Mouse (Mus musculus): ENCODE data around the gene Clec18a.
"Not testable (repeated sequence)": the region's sequence is repeated elsewhere in the genome, so short reads cannot be mapped to it uniquely, and the experiment has no call there.

Clec18a gene

DNA sequence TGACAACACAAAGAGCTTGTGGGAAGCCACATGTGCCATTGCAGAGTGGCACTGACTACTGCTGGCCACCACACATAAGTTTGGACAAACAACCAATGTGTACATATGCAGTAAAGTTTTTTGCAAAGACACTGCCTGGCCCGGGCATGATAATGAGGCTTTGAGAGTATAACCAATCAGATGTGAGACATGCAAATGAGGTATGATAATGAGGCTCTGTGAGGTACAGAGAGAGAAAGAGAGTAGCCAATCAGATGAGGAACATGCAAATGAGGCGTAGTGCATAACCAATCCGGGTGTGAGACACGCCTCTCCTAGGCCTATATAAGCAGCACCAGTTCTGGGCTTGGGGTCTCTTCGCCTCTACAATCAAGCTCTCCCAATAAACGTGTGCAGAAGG lies at the start of gene Clec18a:
TSS of gene Clec18a (minus strand) at position 101 of the 400 bp plus-strand sequence.
- not testable (repeated sequence) for DNase-seq (ENCODE audit: low read depth, low spot score)

DNA sequence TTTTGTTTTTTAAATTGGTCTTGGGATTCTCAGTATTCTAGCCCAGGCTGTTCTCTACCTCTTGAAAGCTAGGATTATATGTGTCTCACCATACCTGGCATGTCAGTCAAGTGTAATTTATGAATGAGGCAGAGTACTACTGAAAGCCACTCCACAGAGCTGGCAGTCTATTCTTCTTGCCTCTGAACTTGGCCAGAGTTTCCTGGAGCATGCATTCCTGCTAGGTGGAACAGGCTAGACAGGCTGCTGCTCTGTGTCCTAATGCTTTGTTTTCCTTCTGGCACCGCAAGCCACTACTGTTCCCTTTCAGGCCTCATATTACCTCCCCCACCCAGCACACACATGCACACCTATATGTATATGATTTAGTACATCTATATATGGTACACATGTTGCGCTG lies 38.5 kb upstream of the Clec18a start:
- no peak for DNase-seq (ENCODE audit: low read depth, low spot score)

DNA sequence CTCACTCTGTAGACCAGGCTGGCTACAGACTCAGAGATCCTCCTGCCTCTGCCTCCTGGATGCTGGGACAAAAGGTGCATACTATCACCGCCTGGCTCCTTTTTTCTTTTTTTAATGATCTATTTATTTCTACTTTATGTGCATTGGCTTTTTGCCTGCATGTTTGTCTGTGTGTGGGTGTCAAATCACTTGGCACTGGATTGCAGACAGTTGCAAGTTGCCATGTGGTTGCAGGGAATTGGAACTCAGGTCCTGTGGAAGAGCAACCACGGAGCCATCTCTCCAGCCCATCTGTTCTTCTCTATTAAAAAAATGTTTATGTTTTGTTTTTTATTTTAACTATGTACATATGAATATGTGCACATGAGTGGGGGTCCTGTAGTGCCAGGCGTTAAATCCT lies 27.3 kb upstream of the Clec18a start:
- DNase-seq (ENCODE audit: low read depth, low spot score), result no peak

DNA sequence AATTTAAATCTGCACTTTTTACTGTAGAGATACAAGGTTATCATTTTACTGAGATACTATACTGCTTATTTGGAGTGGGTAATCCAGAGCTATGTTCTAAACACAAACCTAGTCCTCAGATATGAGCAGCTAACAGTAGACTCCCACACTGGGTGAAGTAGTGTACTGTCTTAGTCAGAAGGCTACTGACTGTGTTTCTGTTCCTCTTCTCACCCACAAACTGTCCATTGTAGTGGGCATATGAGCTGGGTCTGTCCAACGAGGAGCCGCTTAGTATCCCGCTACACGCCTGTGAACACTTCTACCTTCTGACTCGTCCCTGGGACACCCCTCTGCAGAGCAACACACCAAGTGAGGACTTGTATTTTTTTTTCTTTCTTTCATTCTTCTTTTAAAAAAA lies 22.7 kb upstream of the Clec18a start:
- no peak for DNase-seq (ENCODE audit: low read depth, low spot score)

DNA sequence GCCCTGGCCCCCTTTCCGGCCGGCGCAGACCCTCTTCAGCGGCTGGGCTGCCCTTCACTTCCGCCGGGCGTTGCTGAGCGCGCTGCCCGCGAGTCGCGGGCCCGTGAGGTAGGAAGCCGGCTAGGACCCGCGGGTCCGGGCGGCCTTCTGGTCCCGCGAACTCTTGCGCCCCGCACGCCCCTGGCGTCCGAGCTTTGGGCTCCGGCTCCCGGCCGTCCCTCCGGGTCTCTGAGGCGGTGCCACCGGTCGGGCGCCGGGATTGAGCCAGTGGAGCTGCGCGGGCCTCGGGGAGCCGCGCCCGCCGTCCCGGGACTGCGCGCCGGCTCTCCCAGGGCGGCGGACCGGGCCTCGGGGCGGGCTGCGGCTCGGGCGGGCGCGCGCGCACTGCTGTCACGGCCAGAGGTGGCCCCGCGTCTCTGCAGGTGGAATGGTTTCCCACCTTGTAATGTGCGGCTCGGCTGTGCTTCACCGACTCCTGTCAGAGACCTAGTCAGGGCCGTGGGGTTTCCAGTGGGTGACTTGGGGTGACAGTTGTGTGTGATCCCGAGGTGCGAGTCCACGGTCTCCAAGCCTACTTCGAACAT lies 2.6 kb upstream of the Clec18a start:
- DNase-seq (ENCODE audit: low read depth, low spot score), result not testable (repeated sequence)

DNA sequence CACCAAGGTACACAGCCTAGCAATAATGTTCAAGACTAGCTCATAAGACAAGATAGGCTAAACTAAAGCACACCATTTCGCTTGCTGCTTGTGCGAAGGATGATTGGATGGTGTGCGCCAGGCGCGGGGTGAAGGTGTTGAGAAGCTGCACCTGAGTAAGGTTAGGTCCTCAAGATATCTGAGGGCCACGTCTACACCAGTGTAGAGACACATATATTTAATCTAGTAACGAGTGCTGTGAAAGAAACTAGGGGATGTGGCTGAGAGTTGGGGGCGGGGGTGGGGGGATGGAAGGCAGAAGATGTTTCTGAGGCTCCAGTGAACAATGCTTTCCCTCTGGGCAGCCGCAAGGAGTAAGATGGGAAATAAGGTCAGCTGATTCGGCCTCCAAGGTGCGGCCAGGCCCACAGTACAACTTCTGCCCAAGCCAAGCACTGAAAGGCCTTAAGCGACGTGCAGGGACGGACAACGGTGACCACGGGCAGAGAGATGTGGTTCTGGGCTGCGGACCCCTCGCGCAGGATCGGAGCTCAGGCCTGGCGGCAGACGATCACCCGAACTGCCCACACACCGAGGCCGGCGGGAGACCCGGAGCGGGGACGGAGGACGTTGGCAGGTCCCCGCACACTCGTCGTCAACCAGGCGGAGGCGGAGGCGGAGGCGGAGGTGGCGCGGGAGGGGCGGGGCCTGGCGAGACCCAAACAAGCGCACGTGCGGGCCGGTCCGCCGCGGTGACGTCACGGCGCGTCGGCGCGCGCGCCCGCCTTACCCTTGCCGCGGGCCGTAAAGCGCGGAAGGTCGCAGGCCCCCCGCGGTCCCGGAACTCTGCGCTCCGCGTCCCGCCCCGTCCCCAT lies 1.9 kb upstream of the Clec18a start, which contains the start of gene Pdpr:
TSS of gene Pdpr (plus strand) at position 766 of the 854 bp plus-strand sequence.
- peak; percentile 85 for DNase-seq (ENCODE audit: low read depth, low spot score)

DNA sequence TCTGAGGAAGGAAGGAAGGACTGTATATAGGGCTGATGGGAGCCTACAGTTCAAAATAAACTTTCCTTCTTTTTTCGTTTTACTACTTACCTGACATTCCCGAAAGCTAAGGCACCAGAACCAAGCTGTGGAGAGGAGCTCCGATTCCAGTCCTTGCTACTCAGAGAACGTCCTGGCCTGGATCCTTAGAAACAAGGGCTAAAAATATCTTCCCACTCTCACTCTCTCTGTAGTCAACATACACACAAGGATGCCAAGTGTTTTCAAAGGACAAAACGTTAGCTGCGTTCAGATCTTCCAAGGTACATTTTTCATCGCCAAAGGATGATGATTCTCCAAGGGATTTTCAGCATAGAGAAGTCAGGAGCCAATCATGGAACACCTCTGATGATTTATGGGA lies 520 bp downstream of the Clec18a start:
- DNase-seq (ENCODE audit: low read depth, low spot score), result no peak

DNA sequence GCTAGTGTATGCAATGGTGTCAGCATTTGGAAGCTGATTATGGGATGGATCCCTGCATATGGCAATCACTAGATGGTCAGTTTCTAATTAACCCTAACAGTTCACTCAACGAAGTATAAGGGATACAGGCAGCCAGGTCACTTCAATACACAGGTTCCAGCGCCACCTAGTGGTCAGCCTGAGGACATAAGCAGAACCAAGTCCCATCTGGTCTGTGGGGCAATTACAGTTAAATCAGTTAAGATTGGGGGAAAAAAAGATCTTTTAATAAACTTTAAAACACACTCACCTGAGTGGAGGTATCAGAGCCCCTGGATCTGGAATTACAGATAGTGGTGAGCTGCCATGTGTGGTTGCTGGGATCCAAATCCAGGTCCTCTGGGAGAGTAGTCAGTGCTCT lies 2.1 kb downstream of the Clec18a start:
- peak; percentile 54 for DNase-seq (ENCODE audit: low read depth, low spot score)

DNA sequence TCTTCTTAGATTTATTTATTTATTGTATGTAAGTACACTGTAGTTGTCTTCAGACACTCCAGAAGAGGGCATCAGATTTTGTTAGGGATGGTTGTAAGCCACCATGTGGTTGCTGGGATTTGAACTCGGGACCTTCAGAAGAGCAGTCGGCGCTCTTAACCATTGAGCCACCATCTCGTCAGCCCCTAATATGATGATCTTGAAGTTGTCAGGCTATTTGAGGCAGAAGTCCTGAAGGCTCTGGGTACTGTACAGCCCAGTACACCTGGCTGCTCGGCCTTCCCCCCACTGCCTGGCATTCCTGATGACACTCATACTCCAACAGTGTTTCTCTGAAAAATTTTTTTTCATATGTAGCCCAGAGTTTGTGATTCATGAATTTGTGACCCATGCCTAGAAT lies 8.3 kb downstream of the Clec18a start:
- DNase-seq (ENCODE audit: low read depth, low spot score), result not testable (repeated sequence)

DNA sequence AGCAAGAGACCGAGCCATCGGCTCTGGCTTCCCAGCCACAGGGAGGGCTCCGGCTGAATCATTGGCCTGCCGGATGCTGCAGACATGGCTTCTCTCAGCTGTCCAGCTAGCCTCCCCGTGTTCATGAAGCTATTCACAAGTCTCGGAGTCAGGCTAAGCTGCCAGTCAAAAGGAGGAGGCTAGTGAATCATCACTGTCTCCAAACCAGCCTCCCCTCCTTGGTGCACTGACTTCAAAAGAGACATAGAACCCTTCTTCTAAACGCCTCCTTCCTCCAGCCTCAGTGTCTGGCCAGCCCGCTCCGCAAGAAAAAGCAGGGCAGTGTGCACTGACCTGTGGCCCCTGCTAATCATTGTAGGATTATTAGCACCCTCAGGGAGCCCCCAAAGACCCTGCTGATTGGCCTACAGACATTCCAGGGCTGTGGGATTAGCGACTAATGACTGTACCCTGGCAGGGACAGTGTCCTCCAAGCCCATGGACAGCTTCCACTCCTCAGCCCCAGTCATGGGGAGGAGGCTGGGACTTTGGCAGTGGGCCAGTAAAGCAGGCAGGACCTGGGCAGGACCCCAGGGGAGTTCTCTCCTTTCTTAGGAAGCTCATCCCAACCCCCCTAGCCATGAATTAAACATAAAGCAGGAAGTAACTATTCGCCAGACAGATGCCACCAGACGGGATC lies 10.5 kb downstream of the Clec18a start:
- no peak for DNase-seq (ENCODE audit: low read depth, low spot score)

DNA sequence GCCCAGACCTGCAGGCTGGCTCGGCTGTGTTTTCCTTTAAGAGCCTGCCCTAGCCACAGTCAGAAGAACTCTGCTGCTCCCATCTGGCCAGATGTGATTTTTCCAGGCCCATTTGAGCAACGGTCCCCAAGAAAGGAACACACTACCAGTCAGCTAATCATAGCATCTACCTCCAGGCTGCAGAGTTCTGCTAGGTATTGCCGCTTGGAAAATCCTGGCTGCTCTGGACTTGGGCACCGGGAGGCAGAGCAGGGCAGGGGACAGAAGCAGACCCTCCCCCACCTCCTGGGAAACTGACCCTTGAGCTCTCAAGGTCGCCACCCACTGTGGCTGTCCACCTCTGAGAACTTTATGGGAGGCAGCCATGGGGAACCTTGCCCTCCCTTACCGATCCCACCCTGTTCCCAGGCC lies 12.4 kb downstream of the Clec18a start:
- no peak for DNase-seq (ENCODE audit: low read depth, low spot score)

DNA sequence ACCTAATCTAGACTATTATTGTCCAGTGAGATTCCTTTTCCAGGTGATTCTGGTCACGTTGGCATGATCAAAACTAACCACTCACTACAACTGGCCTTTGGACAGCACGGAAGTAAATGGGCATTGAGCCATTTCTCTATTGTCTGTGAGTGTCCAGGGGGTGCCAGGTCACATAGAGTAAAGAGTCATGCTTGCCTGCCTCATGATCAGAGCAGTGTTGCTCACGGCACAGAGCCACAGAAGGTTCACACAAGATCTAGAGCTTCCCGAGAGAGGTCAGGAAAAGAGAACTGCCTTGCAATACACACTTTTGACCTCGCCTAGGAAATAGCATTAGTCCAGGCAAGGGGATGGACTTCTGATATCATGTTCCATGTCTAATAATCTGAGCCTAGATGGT lies 12.8 kb downstream of the Clec18a start:
- DNase-seq (ENCODE audit: low read depth, low spot score), result no peak

DNA sequence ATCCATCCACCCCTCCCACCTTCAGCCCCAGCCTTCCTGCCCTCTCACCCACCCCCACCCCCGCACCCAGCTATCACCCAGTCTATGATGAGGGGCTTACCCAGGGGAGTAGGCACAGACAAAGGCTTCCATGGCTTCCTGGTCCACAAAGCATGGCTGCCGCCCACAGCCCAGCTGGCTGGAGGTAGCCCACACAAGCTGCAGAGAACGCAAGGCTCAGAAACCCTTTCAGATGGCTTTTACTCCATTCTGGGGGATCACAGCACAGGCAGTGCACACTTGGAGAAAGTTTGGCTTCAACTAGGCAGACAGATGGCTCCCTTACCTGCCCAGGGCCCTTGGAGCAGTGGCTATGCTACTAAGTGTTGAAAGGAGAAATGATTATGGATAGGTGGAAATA lies 16.3 kb downstream of the Clec18a start:
- no peak for DNase-seq (ENCODE audit: low read depth, low spot score)

DNA sequence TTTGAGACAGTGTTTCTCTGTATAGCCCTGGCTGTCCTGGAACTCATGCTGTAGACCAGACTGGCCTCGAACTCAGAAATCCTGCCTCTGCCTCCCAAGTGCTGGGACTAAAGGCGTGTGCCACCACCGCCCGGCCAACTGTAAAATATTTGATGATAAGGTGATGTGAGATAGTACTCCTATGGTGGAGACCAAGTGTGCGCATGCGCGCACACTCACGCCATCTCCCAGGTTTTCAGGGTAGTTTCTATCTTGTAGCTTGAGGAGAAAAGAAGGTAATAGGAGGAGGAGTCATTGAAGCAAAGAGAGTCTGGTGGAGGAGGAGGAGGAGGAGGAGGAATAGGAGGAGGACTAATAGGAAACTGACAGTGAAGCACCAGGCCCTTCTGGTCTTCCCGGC lies 23.6 kb downstream of the Clec18a start:
- not testable (repeated sequence) for DNase-seq (ENCODE audit: low read depth, low spot score)

DNA sequence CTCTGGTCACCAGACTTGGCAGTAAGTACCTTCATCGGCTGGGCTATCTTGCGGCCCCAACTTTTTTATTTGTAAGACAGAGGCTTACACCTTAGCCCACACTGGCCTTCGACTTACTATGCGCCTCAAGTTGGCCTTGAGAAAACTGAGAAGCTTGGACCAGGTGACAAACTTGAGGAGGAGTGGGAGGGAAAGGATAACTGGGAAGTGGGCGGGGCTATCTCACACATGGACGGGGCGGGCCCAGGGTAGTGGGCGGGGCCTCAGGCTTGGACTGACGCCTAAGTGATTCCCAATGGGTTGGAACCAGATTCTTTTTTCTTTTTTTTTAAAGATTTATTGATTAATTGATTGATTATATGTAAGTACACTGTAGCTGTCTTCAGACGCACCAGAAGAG lies 24.8 kb downstream of the Clec18a start:
- no peak for DNase-seq (ENCODE audit: low read depth, low spot score)

DNA sequence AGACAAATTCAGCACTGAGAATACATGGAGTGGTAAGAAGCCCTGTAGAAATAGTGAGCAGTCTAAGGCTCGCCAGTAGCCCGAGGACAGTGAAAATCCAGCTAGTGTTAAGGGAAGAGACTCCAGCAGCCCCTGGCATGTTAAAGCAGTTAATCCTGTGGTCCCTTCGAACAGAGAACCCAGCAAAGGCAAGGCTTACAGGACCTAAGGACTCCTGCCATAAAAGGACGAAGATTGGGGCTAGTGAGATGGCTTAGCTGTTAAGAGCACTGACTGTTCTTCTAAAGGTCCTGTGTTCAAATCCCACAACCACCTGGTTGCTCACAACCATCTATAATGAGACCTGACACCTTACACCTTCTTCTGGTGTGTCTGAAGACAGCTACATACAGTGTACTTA lies 25.9 kb downstream of the Clec18a start:
- no peak for DNase-seq (ENCODE audit: low read depth, low spot score)

DNA sequence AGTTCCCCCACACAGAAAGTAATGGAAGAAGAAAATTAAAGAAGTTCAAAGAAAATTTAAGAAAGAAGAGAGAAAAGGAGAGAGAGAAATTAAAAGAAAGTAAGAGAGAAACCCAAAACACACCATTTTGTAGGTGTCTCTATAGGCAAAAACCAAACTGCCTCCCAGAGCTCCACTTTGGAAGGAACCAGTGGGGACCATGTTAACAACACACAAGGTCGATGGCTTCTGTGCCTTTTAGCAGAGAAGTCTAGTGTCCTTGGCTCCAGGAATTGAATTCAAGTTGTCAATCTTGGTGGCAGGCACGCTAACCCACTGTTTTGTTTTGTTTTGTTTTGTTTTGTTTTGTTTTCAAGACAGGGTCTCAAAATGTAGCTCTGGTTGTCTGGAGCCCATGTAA lies 29.3 kb downstream of the Clec18a start:
- DNase-seq (ENCODE audit: low read depth, low spot score), result no peak

DNA sequence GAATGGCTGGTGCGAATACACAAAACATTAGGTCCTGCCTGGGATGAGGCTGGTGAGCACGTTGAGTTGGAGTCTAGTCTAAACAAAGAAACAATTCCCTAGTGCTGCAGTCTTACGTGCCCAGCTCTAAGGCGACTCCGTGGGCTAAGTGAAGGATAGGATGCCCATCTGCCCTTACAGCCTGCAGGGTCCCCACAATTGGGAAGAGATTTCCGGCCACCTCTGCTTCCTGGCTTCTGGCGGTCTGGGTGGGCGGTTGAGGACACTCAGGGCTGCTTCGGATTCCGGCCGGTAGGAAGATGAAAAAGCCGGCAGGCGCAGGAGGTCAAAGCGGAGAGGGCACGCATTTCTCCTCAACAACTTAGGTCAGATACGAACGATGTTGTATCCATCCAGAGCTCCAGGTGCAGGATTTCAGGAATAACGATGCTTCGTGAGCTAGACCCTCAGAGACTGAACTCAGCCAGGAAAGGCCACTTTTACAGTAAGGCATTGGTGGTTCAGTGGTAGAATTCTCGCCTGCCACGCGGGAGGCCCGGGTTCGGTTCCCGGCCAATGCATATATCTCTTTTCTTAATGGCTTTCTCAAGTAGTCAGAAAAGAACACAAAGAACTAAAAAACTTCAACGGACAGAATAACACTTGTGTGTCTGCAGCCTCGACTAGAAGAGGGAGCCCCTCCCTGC lies 30.0 kb downstream of the Clec18a start:
- peak; percentile 87 for DNase-seq (ENCODE audit: low read depth, low spot score)

DNA sequence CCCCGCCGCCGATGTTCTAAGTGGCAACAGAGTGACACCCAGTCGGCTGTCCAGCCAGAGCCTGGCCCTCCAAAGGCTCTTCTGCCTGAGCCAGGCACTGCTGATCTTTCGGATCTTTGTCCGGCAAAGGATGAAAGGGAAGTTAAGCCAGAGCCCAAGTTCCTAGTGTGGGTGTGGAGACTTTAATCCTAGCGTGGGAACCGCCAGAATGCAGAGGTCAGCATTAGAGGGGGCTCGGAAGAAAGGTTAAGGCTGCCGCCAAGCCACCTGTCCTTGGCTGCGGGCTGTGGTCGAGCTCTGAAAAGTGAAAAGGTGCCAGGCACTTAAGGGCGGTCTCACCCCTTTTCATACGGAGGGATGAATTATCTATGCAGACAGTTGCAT lies 30.5 kb downstream of the Clec18a start:
- peak; percentile 9 for DNase-seq (ENCODE audit: low read depth, low spot score)

DNA sequence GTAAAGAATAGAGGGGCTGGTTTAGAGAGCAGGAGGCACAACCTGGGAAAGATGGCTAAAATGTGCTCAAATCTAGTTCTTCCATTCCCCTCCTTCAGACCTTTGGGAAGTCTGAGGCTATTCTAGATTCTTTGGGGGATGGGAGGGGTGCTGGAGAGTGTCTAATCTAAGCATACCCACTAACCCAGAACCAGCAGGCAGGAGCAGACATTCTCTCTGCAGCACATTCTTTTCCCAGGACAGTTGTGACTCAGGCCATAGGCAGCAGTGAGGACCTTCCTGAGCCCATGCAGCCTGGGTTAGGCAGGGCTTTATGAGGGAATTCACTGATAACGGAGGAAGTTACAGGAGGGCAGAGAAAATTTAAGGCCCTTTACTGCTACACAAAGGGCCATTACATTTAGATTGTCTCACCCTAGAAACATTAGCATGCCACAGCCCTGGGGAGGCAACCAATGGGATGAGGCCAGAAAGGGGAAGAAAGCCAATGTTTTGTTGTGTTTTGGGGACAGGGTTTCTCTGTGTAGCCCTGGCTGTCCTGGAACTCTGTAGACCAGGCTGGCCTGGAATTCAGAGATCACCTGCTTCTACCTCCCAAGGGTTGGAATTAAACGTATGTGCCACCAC lies 33.2 kb downstream of the Clec18a start:
- no peak for DNase-seq (ENCODE audit: low read depth, low spot score)

DNA sequence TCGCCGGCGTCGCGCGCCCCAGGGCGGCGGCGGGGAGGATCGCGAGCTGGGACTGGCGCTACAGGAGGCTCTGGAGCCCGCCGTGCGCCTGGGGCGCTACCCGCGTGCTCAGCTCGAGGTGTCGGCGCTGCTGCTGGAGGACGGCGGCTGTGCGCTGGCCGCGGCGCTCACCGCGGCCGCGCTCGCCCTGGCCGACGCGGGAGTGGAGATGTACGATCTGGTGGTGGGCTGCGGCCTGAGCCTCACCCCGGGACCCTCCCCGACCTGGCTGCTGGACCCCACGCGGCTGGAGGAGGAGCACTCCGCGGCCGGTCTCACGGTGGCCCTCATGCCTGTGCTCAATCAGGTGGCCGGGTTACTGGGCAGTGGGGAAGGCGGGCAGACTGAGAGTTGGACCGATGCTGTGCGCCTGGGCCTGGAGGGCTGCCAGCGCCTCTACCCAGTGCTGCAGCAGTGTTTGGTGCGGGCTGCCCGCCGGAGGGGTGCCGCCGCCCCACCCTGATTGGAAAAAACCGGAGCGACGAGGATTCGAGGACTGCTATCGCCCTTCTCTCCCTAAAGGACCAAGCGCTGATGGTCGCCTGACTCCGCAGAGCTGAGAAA lies 35.4 kb downstream of the Clec18a start:
- peak; percentile 27 for DNase-seq (ENCODE audit: low read depth, low spot score)
